Mouse (Mus musculus) left cerebral cortex, adult 2 months (tissue): Measurements from ENCODE around the gene Sf3b4. TPM values are rescaled to one million over a fixed set of nuclear protein-coding genes. Genes with fewer than 3 reads are reported as not detected.
A peak's percentile ranks its signal among the peaks of the same experiment; 100 is the strongest.

Source experiments
- DNase-seq, 2 experiments: peaks; one replicate each; pipeline ENCODE4 v3.0.0; 2021 to 2022; ENCODE audit warnings: low spot score in 2 of 2, mixed read lengths in 1 of 2; ENCODE audit errors: extremely low spot score in 1 of 2
- H3K27ac ChIP-seq: fragments of 200-600 bp; 2 replicates; pipeline ENCODE4 v1.8.1; 2022
- H3K4me3 ChIP-seq: fragments of 200-600 bp; 2 replicates; pipeline ENCODE4 v1.8.1; 2022
- CTCF ChIP-seq: fragments of 200-600 bp; IDR thresholded peaks from 2 replicates; pipeline ENCODE4 v1.8.1; 2022; ENCODE audit warnings: antibody characterized with exemption, mild to moderate bottlenecking, moderate library complexity
- intact Hi-C: fragments of 180-260 bp; cut with DNase I; formaldehyde crosslinking; loops from one replicate; pipeline ENCODE4 v1.15.1; 2025
- total RNA-seq, 2 experiments: library from RNA; stranded (reverse); gene quantifications; 2 replicates each; pipeline ENCODE4 v1.2.3; 2021

Gene Sf3b4
- total RNA-seq, 2 experiments from 2014 or later = 44.0 to 45.5 TPM

DNA sequence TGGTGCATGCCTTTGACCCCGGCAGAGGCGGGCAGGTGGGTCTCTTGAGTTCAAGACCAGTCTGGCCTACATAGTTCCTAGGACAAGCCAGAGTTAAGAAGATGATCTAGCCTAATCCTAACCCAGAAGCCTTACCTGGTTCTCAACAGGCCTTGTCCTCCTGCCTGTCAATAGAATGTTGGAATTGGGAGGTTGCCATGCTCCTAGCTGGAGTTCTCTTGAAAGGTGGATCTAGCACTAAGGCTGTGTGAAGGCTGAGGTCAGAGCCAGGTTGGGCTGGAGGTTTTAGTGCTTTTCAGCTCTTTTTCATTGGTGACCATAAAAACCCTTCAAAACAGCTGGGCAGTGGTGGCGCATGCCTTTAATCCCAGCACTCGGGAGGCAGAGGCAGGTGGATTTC lies 6.3 kb downstream of the Sf3b4 start:
- DNase-seq = no peak
- TF ChIP-seq CTCF = no peak
- intact Hi-C loops = no loop called here
- Histone ChIP-seq H3K27ac (no peak overlapping the region), H3K4me3 (no peak overlapping the region)

GRCm38 (mm10) chr3:96178902-96179301 lies 6.8 kb downstream of the Sf3b4 start:
- no peak for TF ChIP-seq CTCF
- intact Hi-C loops = no loop called here
- no peak overlapping the region for H3K27ac ChIP-seq

GRCm38 (mm10) chr3:96179531-96179930 lies 7.4 kb downstream of the Sf3b4 start:
- Histone ChIP-seq H3K27ac (no peak overlapping the region), H3K4me3 (no peak overlapping the region)
- no peak for TF ChIP-seq CTCF
- intact Hi-C loops = no loop called here
- DNase-seq = no peak

More at GRCm38 (mm10) chr3:96178902-96179301, 6.8 kb downstream of the Sf3b4 start:
- no peak for DNase-seq
- no peak overlapping the region for H3K4me3 ChIP-seq

DNA sequence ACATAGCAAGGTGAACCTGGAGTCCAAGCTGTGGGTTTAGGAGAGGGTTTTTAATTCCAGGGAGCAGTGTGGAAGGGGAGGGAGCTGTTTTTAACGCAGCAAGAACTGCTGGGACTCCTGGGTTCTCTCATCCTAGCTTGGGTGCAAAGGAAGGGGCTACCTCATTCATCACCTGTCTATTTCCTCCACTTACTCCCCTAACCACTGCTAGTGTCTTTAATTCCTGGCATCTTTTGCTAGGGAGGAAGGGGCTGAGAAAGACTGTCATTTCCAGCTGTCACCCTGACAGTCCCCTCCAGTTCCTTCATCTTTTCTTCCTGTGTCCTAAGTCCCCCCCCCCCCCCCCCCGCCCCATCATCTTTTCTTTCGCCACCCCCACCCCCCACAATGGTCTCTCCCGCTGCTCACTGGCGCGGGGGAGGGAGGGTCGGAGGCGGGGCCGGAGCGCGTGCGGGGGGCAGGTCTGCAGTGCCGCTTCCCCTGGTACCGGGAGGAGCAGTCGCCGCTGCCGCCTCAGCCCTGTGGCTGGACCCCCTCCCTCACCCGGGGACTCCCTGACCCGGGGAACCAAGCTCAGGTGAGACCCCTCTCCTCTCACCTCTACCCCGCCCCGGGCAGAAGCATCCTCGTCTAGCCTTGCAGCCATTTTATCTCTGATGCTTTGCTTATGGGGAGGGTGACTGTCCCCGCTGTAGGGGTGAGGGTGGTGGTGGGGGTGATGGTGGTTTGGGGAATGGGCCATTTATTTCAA lies 8.8 kb downstream of the Sf3b4 start, which contains the start of gene Sv2a:
TSS of gene Sv2a (plus strand) at position 425 of the 751 bp plus-strand sequence.
- no peak for TF ChIP-seq CTCF
- Histone ChIP-seq H3K4me3 (peak within 1 kb of the TSS; percentile 79), H3K27ac (peak within 1 kb of the TSS; percentile 97)
- intact Hi-C loops = no loop called here
- peak; percentile 75 to 79 for DNase-seq

GRCm38 (mm10) chr3:96181510-96182381 lies 9.6 kb downstream of the Sf3b4 start:
- Histone ChIP-seq H3K27ac (peak overlapping the region; percentile 97), H3K4me3 (peak overlapping the region; percentile 79)
- TF ChIP-seq CTCF = no peak
- no peak for DNase-seq
- intact Hi-C loops = no loop called here

DNA sequence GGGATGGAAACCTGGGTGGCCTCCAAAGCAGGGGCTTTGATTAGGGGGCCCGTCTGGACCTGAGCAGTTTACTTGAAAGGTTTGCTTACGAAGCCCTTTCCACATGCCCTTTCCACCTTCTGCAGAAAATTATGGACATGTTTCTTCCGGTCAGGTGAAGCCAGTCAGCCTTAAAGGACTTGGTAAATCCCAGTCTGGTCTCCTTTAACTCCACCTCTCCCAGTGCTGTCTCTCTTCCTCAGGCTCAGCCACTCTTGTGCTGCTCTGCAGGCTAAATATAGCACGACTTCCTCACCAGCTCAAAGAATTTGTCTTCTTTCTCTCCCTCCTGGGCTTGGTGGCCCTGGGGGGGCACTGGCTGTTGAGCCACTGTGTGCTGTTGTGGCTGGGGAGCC lies 10.2 kb downstream of the Sf3b4 start:
- H3K27ac ChIP-seq = peak overlapping the region; percentile 97
- no peak for TF ChIP-seq CTCF
- DNase-seq = no peak
- H3K4me3 ChIP-seq = peak overlapping the region; percentile 79
- intact Hi-C loops = no loop called here

DNA sequence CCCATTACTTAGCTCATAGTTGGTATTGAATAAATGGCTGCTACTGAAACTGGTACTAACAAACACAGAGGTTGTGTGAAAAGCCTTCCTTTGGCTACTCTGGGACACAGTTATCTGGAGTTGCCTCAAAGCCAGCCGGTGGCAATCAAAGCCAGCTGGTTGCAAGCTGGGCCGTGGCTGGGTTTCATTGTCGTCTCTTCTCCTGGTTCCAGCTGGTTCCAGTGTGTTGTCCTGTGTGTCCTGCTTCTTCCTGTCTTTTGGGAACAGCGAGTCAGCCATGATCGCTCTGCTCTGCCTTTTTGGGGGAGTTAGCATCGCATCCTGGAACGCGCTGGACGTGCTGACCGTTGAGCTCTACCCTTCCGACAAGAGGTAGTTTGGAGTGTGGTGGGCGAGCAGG lies 20.8 kb downstream of the Sf3b4 start:
- no peak overlapping the region for H3K4me3 ChIP-seq
- TF ChIP-seq CTCF = no peak
- intact Hi-C loops = no loop called here
- no peak overlapping the region for H3K27ac ChIP-seq
- DNase-seq = no peak

- Histone ChIP-seq H3K27ac (no peak overlapping the region), H3K4me3 (no peak overlapping the region)
- no peak for TF ChIP-seq CTCF
- no peak for DNase-seq
- intact Hi-C loops = no loop called here
Measured at GRCm38 (mm10) chr3:96194966-96195365, 22.8 kb downstream of the Sf3b4 start.

GRCm38 (mm10) chr3:96195616-96196313 lies 23.6 kb downstream of the Sf3b4 start:
- no peak overlapping the region for H3K27ac ChIP-seq

DNA sequence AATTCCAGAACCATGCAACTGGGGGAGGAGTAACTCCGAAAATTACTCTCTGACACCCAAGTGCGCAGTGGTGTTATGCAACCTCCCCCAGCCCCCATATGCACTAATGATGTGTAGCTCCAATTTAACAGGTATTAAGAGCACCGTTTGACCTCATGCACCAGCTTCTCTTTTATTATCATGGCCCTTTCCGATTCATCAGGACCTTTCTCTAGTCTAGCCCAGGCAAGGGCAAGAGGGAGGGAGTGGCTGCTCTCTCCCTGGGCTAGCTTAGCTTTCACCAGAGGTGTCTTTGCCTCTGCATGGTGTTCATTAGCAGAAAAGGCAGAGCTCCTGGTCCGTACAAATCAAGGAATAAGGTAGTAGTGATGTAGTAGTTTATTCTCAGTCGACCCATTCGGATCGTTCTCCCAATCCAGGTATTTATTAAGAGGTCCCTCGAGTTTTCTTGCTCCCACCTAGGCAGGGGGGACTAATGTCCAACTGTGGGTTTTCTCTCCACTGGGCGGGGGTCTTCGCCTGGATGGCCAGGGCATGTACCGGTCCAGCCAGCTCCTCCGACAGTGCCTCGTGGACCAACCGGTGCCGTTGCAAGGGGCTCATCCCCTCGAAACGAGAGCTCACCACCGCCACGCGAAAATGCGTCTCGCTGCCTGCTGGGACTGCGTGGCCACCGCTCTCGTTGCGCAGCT lies 24.5 kb downstream of the Sf3b4 start:
- Histone ChIP-seq H3K4me3 (peak overlapping the region; percentile 57), H3K27ac (peak overlapping the region; percentile 95)
- DNase-seq = no peak
- no peak for TF ChIP-seq CTCF
- intact Hi-C loops = no loop called here

More at GRCm38 (mm10) chr3:96195616-96196313, 23.6 kb downstream of the Sf3b4 start:
- H3K4me3 ChIP-seq = no peak overlapping the region
- intact Hi-C loops = no loop called here
- no peak for DNase-seq
- peak; percentile 41 for TF ChIP-seq CTCF

- intact Hi-C loops = no loop called here
Measured at GRCm38 (mm10) chr3:96197129-96197749, 25.1 kb downstream of the Sf3b4 start.

More at GRCm38 (mm10) chr3:96197129-96197749, 25.1 kb downstream of the Sf3b4 start:
- peak; percentile 90 to 91 for DNase-seq
- TF ChIP-seq CTCF = no peak; the same call in 1 of the 2 replicates
- Histone ChIP-seq H3K4me3 (peak overlapping the region; percentile 57), H3K27ac (peak overlapping the region; percentile 95)
